Mouse (Mus musculus): ENCODE measurements around the gene Klhl40. TPM values are rescaled to one million over a fixed set of nuclear protein-coding genes. Genes with fewer than 3 reads are reported as not detected.
A peak's percentile ranks its signal among the peaks of the same experiment; 100 is the strongest.

Klhl40 gene
- total RNA-seq, 4 experiments from 2014 or later, result 3.5 to 5.7 (median 4.4) TPM

GRCm38 (mm10) chr9:121776511-121776910 is 896 bp upstream of the Klhl40 start:
- DNase-seq (ENCODE audit: low spot score in 2 of 2), result no peak

GRCm38 (mm10) chr9:121778066-121778624 is 738 bp downstream of the Klhl40 start:
- peak; percentile 82 to 85 for DNase-seq (ENCODE audit: low spot score in 2 of 2)

GRCm38 (mm10) chr9:121784801-121785200 is 7.4 kb downstream of the Klhl40 start:
- no peak for DNase-seq (ENCODE audit: low spot score in 2 of 2)

DNA sequence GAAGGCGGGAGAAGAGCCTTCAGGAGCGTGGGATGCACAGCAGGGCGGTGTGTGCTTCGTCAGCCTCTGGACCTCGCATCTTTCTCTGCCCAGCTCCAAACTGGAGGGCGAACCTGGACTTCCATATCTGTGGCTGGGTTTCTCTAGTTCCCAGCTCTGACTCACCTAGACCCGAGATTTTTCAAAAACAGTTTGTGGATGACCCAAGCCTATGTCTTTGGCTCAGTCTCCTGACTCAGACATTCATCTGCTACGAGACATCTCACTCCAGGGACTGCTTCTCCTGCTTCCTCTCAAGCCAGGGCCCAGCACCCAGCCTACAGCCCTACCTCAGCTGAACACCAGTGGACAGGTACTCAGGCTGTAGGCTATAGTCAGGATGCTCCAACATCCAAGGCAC is 7.9 kb downstream of the Klhl40 start:
- no peak for DNase-seq (ENCODE audit: low spot score in 2 of 2)

- DNase-seq (ENCODE audit: low spot score in 2 of 2), result no peak
Measured at GRCm38 (mm10) chr9:121786359-121786758, 9.0 kb downstream of the Klhl40 start.

- DNase-seq (ENCODE audit: low spot score in 2 of 2), result peak; percentile 64 to 68
Measured at GRCm38 (mm10) chr9:121791206-121791605, 13.8 kb downstream of the Klhl40 start.

- no peak for DNase-seq (ENCODE audit: low spot score in 2 of 2)
Measured at GRCm38 (mm10) chr9:121791757-121792521, 14.5 kb downstream of the Klhl40 start, which contains the start of gene Hhatl. Gene Hhatl (minus strand): TSS chr9:121792507.

GRCm38 (mm10) chr9:121794972-121795539 is 17.6 kb downstream of the Klhl40 start:
- no peak for DNase-seq (ENCODE audit: low spot score in 2 of 2)

DNA sequence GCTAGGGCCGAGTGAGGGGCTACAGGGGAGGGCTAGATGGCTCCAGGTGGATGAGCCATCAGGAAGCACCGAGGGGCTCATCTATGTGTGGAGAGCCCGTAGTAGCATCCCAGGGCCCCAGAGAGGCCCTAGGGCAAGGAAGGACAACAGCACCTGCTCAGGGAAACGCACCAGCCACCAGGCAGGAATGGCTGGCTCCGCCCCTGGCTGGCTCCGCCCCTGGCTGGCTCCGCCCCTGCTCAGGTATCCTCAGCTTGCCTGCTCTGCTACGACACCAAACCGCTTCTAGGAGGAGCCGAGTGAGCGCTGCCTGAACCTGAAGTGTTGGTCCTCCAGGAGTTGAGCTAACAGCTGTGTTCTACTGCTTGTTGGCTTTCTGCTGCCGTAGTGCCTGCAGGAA is 20.3 kb downstream of the Klhl40 start:
- DNase-seq (ENCODE audit: low spot score in 2 of 2), result no peak

DNA sequence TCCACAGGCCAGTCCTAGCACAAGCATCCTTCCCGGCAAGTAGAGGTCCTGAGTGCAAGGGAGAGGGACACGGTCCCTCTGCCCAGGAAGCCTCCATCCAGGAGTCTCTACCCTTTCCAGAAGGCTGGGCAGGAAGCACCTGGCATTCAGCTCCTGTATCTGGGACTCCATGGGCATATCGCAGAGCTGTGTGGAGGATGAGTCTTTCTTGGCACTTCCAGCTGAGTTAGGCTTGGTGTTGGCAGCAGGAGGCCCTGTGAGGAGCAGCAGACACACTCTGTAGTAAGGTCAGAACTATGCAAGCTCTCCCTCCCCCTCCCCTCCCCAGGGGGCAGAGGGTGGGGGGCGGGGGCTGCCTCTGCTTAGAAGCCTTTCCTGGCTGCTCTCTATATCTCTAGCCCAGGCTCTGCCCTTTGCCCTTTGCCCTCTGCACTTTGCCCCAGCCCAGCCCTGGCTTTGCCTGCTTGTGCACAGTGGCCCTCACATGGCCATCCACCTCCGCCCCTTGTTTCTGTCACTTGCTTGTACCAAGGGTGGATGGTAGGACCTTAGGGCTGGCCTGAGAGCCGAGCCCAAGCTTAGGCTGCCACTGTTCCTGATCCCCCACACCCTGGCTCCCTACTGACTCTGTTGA is 21.6 kb downstream of the Klhl40 start:
- DNase-seq (ENCODE audit: low spot score in 2 of 2), result no peak

GRCm38 (mm10) chr9:121802747-121803146 is 25.3 kb downstream of the Klhl40 start:
- DNase-seq (ENCODE audit: low spot score in 2 of 2), result no peak

- DNase-seq (ENCODE audit: low spot score in 2 of 2), result no peak
Measured at GRCm38 (mm10) chr9:121807546-121807945, 30.1 kb downstream of the Klhl40 start.

- peak in 1 of 2 experiments; percentile 21 for DNase-seq (ENCODE audit: low spot score in 2 of 2)
Measured at GRCm38 (mm10) chr9:121807947-121808346, 30.5 kb downstream of the Klhl40 start.

- DNase-seq (ENCODE audit: low spot score in 2 of 2), result no peak
Measured at GRCm38 (mm10) chr9:121808511-121808910, 31.1 kb downstream of the Klhl40 start.

GRCm38 (mm10) chr9:121810081-121810821 is 32.8 kb downstream of the Klhl40 start:
- peak; percentile 84 to 86 for DNase-seq (ENCODE audit: low spot score in 2 of 2)

DNA sequence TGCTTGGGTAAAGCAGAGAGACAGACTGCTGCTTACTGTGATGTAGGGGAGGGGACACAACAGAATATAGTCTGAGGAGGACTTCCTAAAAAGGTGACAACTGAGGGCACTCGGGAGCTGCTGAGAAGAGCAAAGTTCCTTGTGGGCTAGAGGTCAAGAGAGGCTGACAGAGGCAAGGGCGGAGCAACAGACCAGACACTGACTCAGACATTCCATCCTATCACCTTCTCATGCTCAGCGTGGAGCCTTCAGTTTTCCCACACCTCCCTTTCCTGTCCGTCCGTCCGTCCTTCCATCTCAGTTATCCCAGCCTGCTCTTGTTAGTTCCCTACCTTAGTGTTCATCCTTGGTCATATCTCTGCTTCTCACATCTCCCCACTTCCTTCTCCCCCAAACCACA is 37.8 kb downstream of the Klhl40 start:
- no peak for DNase-seq (ENCODE audit: low spot score in 2 of 2)

GRCm38 (mm10) chr9:121819073-121819770 is 41.8 kb downstream of the Klhl40 start:
- DNase-seq (ENCODE audit: low spot score in 2 of 2), result peak in 1 of 2 experiments; percentile 38

DNA sequence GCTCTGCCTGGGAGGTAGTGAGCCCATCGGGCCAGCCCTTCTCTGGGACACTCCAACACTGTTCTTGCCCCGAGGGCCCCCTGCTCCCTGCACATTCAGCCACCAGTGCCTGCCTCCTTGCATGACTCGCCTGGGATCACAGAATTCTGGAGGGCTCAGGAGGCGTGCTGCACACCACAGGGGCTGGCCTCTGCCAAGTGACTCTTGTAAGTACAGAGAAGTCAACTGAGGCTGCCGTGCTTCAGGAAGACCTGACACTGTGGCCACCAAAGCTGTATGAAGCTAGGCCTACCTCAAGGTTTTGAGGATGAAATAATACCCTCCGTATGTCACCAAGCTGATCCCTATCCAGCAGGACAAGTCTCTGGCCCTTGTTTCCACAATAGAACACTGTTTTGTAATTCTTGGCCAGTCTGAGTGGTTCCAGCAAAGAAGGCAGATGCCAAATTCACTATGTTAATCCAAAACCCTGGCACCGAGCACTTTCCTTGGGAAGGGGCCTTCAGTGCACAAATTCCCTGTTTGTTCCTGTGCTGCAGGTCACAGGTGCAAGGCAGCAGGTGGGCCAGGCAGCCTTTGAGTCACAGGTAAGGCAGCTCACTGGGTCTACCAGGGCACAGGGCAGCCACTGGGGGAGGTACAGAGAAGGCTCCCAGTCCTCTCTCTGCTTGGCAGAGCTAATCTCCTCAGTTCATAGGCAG is 42.5 kb downstream of the Klhl40 start:
- no peak for DNase-seq (ENCODE audit: low spot score in 2 of 2)

DNA sequence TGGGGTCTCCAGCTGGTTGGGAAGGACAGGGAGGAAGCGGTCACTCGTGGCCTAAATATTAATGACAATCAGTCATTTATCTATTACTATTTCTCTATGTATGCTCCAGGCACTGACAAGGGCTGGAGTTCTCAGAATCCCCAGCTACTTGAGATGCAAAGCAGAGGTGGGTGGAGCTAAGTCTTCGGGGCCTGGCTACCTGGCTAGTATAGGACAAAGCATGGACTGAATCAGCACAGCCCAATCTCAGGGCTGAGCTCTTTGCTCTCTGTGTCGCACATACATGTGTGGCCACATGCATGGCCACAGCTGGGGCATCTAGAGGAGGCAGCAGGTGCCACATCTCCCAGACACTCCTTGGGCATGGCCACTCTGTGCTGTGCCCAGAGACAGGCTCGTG is 43.4 kb downstream of the Klhl40 start:
- DNase-seq (ENCODE audit: low spot score in 2 of 2), result no peak

DNA sequence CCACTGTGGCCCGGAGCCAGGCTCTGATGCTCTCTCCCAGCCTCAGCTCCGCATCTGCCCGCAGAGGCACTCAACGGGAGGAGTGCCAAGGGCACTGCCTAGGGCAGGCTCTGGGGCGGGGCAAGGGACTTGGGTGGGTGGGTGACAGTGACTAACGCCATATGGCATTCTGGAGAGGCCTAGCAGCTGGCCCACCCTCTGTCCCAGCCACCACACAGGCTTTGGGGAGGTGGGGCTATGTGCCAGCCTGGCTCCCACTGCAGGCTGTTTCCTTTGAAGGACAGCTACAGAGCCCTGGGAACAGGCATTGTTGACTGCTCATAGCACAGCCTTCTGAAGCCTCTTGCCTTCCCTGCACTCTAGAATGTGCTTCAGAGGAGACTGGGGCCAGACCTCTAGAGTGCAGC is 45.2 kb downstream of the Klhl40 start:
- peak; percentile 68 to 70 for DNase-seq (ENCODE audit: low spot score in 2 of 2)
